Mouse (Mus musculus) midbrain, postnatal 0 days (tissue): ENCODE measurements around the gene Tenm2. TPM values are rescaled to one million over a fixed set of nuclear protein-coding genes. Genes with fewer than 3 reads are reported as not detected.

Source experiments
- ATAC-seq: fragments of 200-750 bp; cut with Nextera tagmentation; 2 replicates; pipeline ENCODE4 v1.8.0; 2017; ENCODE audit warnings: moderate number of reproducible peaks, mild to moderate bottlenecking, moderate TSS enrichment, moderate library complexity; ENCODE audit not compliant: low FRiP score
- DNase-seq: peaks from one replicate; pipeline ENCODE4 v3.0.0-alpha.2; 2015; ENCODE audit warnings: low spot score
- H3K27ac ChIP-seq: fragments of 300-500 bp; sonication (generic); 2 replicates; pipeline ENCODE4 v1.5.1; 2014; ENCODE audit warnings: low read depth, mild to moderate bottlenecking, low read length, mixed read lengths
- H3K27me3 ChIP-seq: fragments of 300-500 bp; sonication (generic); 2 replicates; pipeline ENCODE4 v1.6.1; 2014; ENCODE audit warnings: low read length, control low read depth, mixed read lengths; ENCODE audit not compliant: insufficient read depth
- H3K36me3 ChIP-seq: fragments of 300-500 bp; sonication (generic); 2 replicates; pipeline ENCODE4 v1.6.1; 2014; ENCODE audit warnings: low read length, control low read depth, mixed read lengths; ENCODE audit not compliant: insufficient read depth
- H3K4me1 ChIP-seq: fragments of 300-500 bp; sonication (generic); 2 replicates; pipeline ENCODE4 v1.6.1; 2014; ENCODE audit warnings: mild to moderate bottlenecking, control low read depth, antibody characterized with exemption, low read length, mixed read lengths; ENCODE audit not compliant: insufficient read depth
- H3K4me2 ChIP-seq: fragments of 300-500 bp; sonication (generic); 2 replicates; pipeline ENCODE4 v1.6.1; 2014; ENCODE audit warnings: low read depth, mild to moderate bottlenecking, low read length, mixed read lengths; ENCODE audit not compliant: poor library complexity, severe bottlenecking
- H3K4me3 ChIP-seq: fragments of 300-500 bp; sonication (generic); 2 replicates; pipeline ENCODE4 v1.5.1; 2014; ENCODE audit warnings: low read depth, mild to moderate bottlenecking, low read length, moderate library complexity
- H3K9ac ChIP-seq: fragments of 300-500 bp; sonication (generic); replicated peaks from 2 replicates; pipeline ENCODE4 v1.6.1; 2014; ENCODE audit warnings: mild to moderate bottlenecking, low read length, moderate library complexity, mixed read lengths; ENCODE audit not compliant: poor library complexity, severe bottlenecking
- H3K9me3 ChIP-seq: fragments of 300-500 bp; sonication (generic); 2 replicates; pipeline ENCODE4 v1.6.1; 2016; ENCODE audit warnings: low read length, control low read depth
- CTCF ChIP-seq: IDR thresholded peaks from 2 replicates; pipeline ENCODE4 v1.5.1; 2016; ENCODE audit warnings: antibody characterized with exemption, mild to moderate bottlenecking
- WGBS: fragments of 180-500 bp; shearing (Covaris S2); extraction: QIAGEN DNeasy Blood & Tissue Kit; methylation state at CpG from one replicate; pipeline ENCODE4 v1.1.7; 2014; 5-methylcytosine and 5-hydroxymethylcytosine counted together
- polyA plus RNA-seq: library from polyadenylated mRNA; unstranded; fragments of >200 nt; fragmentation: Nextera tagmentation; extraction: Ambion mirVana; gene quantifications from 2 replicates; pipeline ENCODE4 v1.2.1, GENCODE M21; 2015
- total RNA-seq: library from RNA; depleted of rRNA; stranded (reverse); fragments of >200 nt; gene quantifications from 2 replicates; pipeline ENCODE4 v1.2.3, GENCODE M21; 2014

The Tenm2 gene
- total and polyA plus RNA-seq, 2 experiments from 2014 or later = 62.6 to 138 TPM

DNA sequence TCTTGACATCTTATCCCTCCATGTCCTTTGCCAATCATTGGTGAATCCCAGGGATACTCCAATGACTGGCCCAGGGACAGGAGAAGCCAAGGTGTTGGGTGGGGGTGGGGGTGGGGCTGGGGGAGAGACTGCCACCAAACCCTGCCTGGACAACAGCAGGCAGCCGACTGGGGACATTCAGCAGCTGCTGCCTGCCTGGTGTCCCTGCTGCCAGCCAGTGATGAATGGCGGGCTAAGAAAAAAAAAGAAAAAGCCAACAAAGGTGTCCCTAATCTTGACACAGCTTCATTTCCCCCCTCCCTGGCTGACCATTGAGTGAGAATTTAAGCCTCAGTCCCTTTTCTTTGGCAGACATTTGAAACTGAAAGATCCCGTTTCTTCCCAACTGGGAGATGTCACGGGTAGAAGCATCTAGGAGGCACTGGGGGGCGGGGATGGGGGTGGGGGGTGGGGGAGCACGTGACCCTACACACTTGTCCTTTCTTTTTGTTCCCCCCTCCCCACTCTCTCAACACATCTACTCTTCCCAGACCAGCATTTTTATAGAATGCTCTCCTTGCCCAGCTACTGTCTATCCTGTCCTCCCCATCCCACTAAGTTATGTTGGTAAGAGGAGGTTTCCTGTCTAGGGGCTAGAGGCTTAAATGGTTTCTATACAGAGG, 1263.4 kb downstream of the Tenm2 start:
- H3K36me3 ChIP-seq = no peaks in the 10 kb centered on the region
- H3K4me2 ChIP-seq = no peak overlapping the region
- H3K4me1 ChIP-seq = no peaks in the 10 kb centered on the region; the same call in 1 of the 2 replicates
- H3K27ac ChIP-seq = no peak overlapping the region
- WGBS = 14% methylated on average over 6 of the region's 6 CpGs
- H3K4me3 ChIP-seq = no peak overlapping the region
- DNase-seq = peak; percentile 39
- ATAC-seq = no peak
- H3K27me3 ChIP-seq = no peaks in the 10 kb centered on the region
- no peak overlapping the region for H3K9ac ChIP-seq
- TF ChIP-seq CTCF = no peak
- H3K9me3 ChIP-seq = no peaks in the 10 kb centered on the region

GRCm38 (mm10) chr11:35970806-35971705, 1264.7 kb downstream of the Tenm2 start:
- Histone ChIP-seq H3K4me2 (no peak overlapping the region), H3K27me3 (no peaks in the 10 kb centered on the region), H3K4me3 (no peak overlapping the region), H3K4me1 (no peaks in the 10 kb centered on the region; the same call in 1 of the 2 replicates), H3K36me3 (no peaks in the 10 kb centered on the region), H3K27ac (no peak overlapping the region), H3K9me3 (no peaks in the 10 kb centered on the region), H3K9ac (no peak overlapping the region)
- TF ChIP-seq CTCF = no peak
- ATAC-seq (no peak), DNase-seq (no peak)
- 87% methylated on average over 19 of the region's 19 CpGs for WGBS

DNA sequence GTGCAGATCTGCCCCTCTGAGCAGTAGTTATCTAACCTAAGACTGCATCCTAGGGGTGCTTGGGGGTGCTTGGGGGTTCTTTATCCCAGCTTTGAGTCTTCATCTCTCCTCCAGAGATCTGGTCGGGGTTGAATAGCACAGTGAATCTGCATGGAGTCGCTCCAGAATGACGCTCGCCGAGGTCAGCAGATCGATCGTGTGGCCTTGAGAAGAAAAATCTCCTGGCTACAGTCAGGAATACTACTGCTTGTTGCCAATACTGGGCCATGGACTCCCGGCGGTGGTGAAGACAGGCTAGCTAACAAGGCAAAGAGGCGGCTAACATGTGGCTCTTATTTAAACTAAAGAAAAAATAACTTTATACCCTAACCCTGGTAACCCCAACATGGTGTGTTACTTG, 1267.5 kb downstream of the Tenm2 start:
- H3K27ac ChIP-seq = no peak overlapping the region
- no peak for TF ChIP-seq CTCF
- DNase-seq = no peak
- H3K36me3 ChIP-seq = no peaks in the 10 kb centered on the region
- no peaks in the 10 kb centered on the region for H3K27me3 ChIP-seq
- no peak for ATAC-seq
- WGBS = 94% methylated on average over 10 of the region's 10 CpGs
- no peaks in the 10 kb centered on the region for H3K9me3 ChIP-seq
- H3K4me1 ChIP-seq = no peaks in the 10 kb centered on the region; the same call in 1 of the 2 replicates
- H3K9ac ChIP-seq = no peak overlapping the region
- H3K4me3 ChIP-seq = no peak overlapping the region
- H3K4me2 ChIP-seq = no peak overlapping the region

DNA sequence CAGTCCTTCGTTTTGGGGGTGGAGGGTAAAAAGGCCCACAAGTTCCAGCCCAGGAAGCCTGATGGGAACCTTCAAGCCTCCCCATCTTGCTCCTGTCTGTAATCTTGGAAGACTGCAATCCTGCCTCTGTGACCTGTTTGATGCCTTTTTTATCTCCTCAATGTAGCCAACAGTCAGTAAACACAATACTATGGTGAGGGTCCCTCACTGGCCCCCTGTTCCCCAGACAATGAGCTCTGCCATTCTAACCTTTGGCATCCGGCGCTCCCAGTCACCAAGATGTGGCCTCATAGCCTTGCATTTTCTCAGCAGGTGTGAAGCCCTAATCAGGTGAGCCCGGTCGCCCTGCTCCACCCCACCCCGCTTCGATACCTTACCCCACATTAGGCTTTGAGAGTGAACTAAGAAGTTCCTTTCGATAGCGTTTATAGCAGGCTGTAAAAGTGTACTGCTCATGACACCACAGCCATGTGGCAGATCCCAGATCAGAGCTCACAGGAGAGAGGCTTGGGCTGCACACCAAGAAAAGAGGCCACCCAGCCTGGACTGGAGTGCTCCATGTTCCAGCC, 1271.7 kb downstream of the Tenm2 start:
- Histone ChIP-seq H3K9me3 (no peaks in the 10 kb centered on the region), H3K9ac (no peak overlapping the region), H3K4me3 (no peak overlapping the region), H3K4me2 (no peak overlapping the region), H3K36me3 (no peaks in the 10 kb centered on the region), H3K27ac (no peak overlapping the region), H3K27me3 (no peaks in the 10 kb centered on the region), H3K4me1 (no peaks in the 10 kb centered on the region)
- no peak for TF ChIP-seq CTCF
- no peak for DNase-seq
- WGBS = 85% methylated on average over 9 of the region's 9 CpGs
- no peak for ATAC-seq

DNA sequence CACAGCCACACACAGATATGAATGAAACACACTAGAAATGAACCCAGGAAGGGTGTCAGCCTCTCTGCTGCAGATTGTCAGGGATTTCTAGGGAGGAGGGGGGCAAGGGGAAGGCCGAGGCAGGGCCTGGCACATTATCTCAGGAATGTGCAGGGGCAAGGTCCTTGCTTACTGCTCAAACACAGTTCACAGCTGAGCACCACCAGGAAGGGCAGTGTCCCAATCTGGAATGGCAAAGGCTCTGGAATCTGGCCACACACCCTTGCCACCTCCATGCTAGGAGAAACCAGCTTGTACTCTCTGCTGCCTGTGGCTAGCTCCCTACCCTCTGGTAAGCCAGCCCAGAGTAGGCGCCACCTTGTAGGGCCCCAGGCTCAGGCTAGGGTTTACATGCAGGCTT, 1272.2 kb downstream of the Tenm2 start:
- 63% methylated on average over 2 of the region's 2 CpGs for WGBS
- H3K4me2 ChIP-seq = no peak overlapping the region
- no peaks in the 10 kb centered on the region for H3K36me3 ChIP-seq
- DNase-seq = no peak
- no peaks in the 10 kb centered on the region for H3K27me3 ChIP-seq
- H3K4me1 ChIP-seq = no peaks in the 10 kb centered on the region
- no peak for ATAC-seq
- H3K9me3 ChIP-seq = no peaks in the 10 kb centered on the region
- H3K9ac ChIP-seq = no peak overlapping the region
- no peak overlapping the region for H3K4me3 ChIP-seq
- TF ChIP-seq CTCF = no peak
- H3K27ac ChIP-seq = no peak overlapping the region

DNA sequence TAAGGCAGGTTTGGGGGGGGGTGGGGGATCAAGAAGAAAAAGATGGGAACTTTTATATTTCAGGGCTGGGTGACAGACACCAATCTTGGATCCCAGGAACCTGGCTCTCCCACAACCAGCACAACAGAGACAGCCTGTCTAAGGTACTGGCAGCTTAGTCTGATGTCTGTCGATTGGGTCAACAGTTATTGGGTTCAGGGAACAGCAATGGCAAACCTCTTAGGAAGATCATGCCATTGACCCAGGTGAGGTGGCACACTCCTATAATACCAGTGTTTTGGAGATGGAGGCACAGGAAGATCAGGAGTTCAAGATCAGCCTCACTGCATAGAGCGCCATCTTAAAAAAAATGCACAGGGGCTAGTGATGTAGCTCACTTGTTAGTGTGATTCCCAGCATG, 1273.3 kb downstream of the Tenm2 start:
- 93% methylated on average over 2 of the region's 2 CpGs for WGBS
- H3K9ac ChIP-seq = no peak overlapping the region
- no peak for ATAC-seq
- no peaks in the 10 kb centered on the region for H3K9me3 ChIP-seq
- no peak overlapping the region for H3K4me3 ChIP-seq
- no peaks in the 10 kb centered on the region for H3K36me3 ChIP-seq
- H3K27ac ChIP-seq = no peak overlapping the region
- DNase-seq = no peak
- no peaks in the 10 kb centered on the region for H3K4me1 ChIP-seq
- H3K27me3 ChIP-seq = no peaks in the 10 kb centered on the region
- no peak overlapping the region for H3K4me2 ChIP-seq
- TF ChIP-seq CTCF = no peak
